Mouse (Mus musculus) bone marrow macrophage, adult 2 months (primary cell): Measurements from ENCODE around the gene Pitpnm3. TPM values are rescaled to one million over a fixed set of nuclear protein-coding genes. Genes with fewer than 3 reads are reported as not detected.
"Not testable (repeated sequence)": the region's sequence is repeated elsewhere in the genome, so short reads cannot be mapped to it uniquely, and the experiment has no call there.

ENCODE experiments used
- H3K27ac ChIP-seq: 2 replicates; pipeline ENCODE4 v1.5.1; 2012; ENCODE audit warnings: low read depth, low read length; ENCODE audit not compliant: insufficient read depth
- H3K4me1 ChIP-seq: 2 replicates; pipeline ENCODE4 v1.6.1; 2012; ENCODE audit warnings: low read length; ENCODE audit not compliant: control insufficient read depth, insufficient read depth
- H3K4me3 ChIP-seq: 2 replicates; pipeline ENCODE4 v1.5.1; 2012; ENCODE audit warnings: mild to moderate bottlenecking, low read length, moderate library complexity; ENCODE audit not compliant: insufficient read depth
- CTCF ChIP-seq: IDR thresholded peaks from 2 replicates; pipeline ENCODE4 v1.5.1; 2012; ENCODE audit warnings: low read depth, mild to moderate bottlenecking, low read length, moderate library complexity
- POLR2A ChIP-seq: IDR thresholded peaks from 2 replicates; pipeline ENCODE4 v1.6.1; 2012; ENCODE audit warnings: mild to moderate bottlenecking, low read depth, low read length, borderline replicate concordance
- polyA plus RNA-seq: library from polyadenylated mRNA; stranded (reverse); fragments of >200 nt; gene quantifications from 2 replicates; pipeline ENCODE4 v1.2.4, GENCODE M21; 2012; ENCODE audit not compliant: missing spikeins, insufficient read depth, insufficient read length

Pitpnm3 gene
- polyA plus RNA-seq = not detected in 2 replicates

- no peak for TF ChIP-seq CTCF
- no peak for TF ChIP-seq POLR2A
- Histone ChIP-seq H3K27ac (no peak within 1 kb of the TSS), H3K4me3 (peak within 1 kb of the TSS; percentile 8; the same call in 1 of the 2 replicates), H3K4me1 (no peaks in the 10 kb centered on the region)
Observed at GRCm38 (mm10) chr11:72135383-72136158, at the start of gene Pitpnm3. Pitpnm3 (minus strand) TSS chr11:72135778.

GRCm38 (mm10) chr11:72184252-72184651 lies 48.7 kb upstream of the Pitpnm3 start:
- Histone ChIP-seq H3K4me1 (peaks cover 5% of the 10 kb centered on the region), H3K27ac (no peak overlapping the region), H3K4me3 (no peak overlapping the region)
- TF ChIP-seq CTCF (no peak), POLR2A (no peak)

- Histone ChIP-seq H3K4me3 (no peak overlapping the region), H3K27ac (no peak overlapping the region), H3K4me1 (peaks cover 2% of the 10 kb centered on the region; the same call in 1 of the 2 replicates)
- TF ChIP-seq POLR2A = no peak
- TF ChIP-seq CTCF = no peak
Observed at GRCm38 (mm10) chr11:72181136-72181535, 45.6 kb upstream of the Pitpnm3 start.

GRCm38 (mm10) chr11:72180556-72180955 lies 45.0 kb upstream of the Pitpnm3 start:
- Histone ChIP-seq H3K4me1 (peaks cover 2% of the 10 kb centered on the region; the same call in 1 of the 2 replicates), H3K27ac (no peak overlapping the region), H3K4me3 (no peak overlapping the region)
- TF ChIP-seq POLR2A (no peak), CTCF (no peak)

- TF ChIP-seq CTCF = no peak
- TF ChIP-seq POLR2A = no peak
Observed at GRCm38 (mm10) chr11:72176553-72176952, 41.0 kb upstream of the Pitpnm3 start.

GRCm38 (mm10) chr11:72175966-72176365 lies 40.4 kb upstream of the Pitpnm3 start:
- H3K4me1 ChIP-seq = no peaks in the 10 kb centered on the region
- no peak overlapping the region for H3K4me3 ChIP-seq
- TF ChIP-seq CTCF = no peak
- TF ChIP-seq POLR2A = no peak
- no peak overlapping the region for H3K27ac ChIP-seq

More at GRCm38 (mm10) chr11:72176553-72176952, 41.0 kb upstream of the Pitpnm3 start:
- Histone ChIP-seq H3K27ac (no peak overlapping the region), H3K4me3 (no peak overlapping the region), H3K4me1 (no peaks in the 10 kb centered on the region)

GRCm38 (mm10) chr11:72174721-72175120 lies 39.1 kb upstream of the Pitpnm3 start:
- Histone ChIP-seq H3K4me1 (no peaks in the 10 kb centered on the region), H3K27ac (no peak overlapping the region), H3K4me3 (no peak overlapping the region)
- no peak for TF ChIP-seq POLR2A
- TF ChIP-seq CTCF = no peak

- no peak for TF ChIP-seq CTCF
- TF ChIP-seq POLR2A = no peak
- H3K4me1 ChIP-seq = no peaks in the 10 kb centered on the region
- no peak overlapping the region for H3K27ac ChIP-seq
- H3K4me3 ChIP-seq = no peak overlapping the region
Observed at GRCm38 (mm10) chr11:72173506-72173905, 37.9 kb upstream of the Pitpnm3 start.

GRCm38 (mm10) chr11:72171906-72172305 lies 36.3 kb upstream of the Pitpnm3 start:
- H3K4me3 ChIP-seq = not testable (repeated sequence)

GRCm38 (mm10) chr11:72169871-72170270 lies 34.3 kb upstream of the Pitpnm3 start:
- no peak overlapping the region for H3K4me3 ChIP-seq
- no peak for TF ChIP-seq POLR2A
- no peak for TF ChIP-seq CTCF
- no peaks in the 10 kb centered on the region for H3K4me1 ChIP-seq
- no peak overlapping the region for H3K27ac ChIP-seq

More at GRCm38 (mm10) chr11:72171906-72172305, 36.3 kb upstream of the Pitpnm3 start:
- H3K27ac ChIP-seq, H3K4me1 ChIP-seq: not testable (repeated sequence)
